Mouse (Mus musculus): ENCODE results near the gene Dennd6b. TPM values are rescaled to one million over a fixed set of nuclear protein-coding genes. Genes with fewer than 3 reads are reported as not detected.

The Dennd6b gene
- total RNA-seq, 2 experiments from 2014 or later = 7.9 to 9.0 TPM

DNA sequence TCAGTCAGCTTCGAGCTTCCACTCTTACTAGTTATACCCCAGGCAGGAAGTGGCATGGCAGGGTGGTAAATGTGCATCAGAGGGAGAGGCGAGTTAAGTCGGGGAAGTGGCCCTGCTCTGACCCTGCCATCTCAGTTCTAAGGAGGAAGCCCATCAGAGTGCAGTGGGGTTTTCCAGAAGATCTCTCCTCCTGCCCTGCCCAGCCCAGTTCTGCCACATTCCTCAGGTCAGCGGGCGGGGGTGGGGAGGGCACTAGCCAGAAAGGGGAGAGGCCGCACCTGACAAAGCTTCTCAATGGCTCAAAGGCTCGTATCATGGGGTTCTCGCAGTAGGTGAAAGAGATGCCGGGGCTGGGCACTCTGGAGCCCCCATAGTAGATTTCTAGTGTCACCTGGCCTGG lies 34.9 kb downstream of the Dennd6b start:
- DNase-seq (ENCODE audit: low spot score in 2 of 2) = no peak

DNA sequence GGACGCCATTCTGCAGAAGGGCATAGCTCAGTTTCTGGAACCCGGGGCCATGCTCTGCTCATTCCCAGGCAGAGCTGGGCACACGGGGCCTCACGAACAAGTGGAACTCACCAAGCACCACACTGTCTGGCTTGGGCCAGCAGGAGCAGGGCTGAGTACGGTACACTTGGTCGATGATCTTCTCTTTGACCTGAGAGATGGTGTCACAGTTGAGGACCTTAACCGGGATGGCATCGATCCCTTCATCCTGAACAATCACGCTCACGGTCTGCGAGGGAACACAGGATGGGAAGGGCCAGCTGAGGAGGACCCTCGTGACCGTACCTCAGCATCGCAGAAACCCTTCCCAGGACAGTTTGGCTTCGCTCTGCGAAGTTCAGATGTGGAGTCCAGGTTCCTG lies 37.8 kb downstream of the Dennd6b start:
- no peak for DNase-seq (ENCODE audit: low spot score in 2 of 2)

DNA sequence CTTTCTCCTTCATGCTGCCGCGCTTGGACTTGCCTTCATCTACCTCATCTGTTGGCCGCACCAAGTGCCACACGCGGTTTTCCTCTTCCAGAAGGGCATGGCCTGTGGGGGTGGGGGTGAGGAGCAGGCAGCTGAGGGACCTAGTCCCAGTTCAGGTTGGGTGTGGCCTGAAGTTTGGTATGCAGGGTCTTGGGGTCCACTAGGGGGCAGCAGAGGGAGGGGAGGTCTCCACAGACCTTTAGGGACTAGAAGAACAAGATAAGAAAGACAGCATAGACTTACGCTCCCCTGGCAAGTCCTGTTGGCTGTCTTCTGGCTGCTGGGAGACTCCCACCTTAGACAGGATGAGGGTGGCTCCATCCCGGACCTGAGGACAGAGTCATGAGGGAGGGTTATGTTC lies 38.3 kb downstream of the Dennd6b start:
- peak in 1 of 2 experiments; percentile 73 for DNase-seq (ENCODE audit: low spot score in 2 of 2)

DNA sequence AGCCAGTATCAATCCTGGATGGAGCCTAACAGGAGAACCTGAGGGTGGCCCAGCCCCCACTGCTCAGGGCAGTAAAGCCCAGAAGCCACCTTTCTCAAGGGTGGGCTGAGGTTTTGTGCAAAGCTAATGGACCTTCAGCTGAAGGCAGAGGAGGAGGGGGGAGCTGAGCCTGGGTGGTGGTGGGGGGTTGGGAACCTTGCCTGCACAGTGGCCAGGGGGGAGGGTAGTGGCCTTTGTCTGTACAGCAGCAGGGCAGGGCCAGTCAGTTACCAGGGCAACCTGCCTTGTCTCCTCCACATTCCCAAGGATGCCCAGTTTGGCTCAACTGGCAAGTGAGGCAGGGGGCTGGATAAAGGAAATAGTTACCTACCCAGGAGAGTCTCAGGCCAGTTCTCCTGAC lies 44.0 kb downstream of the Dennd6b start:
- no peak for DNase-seq (ENCODE audit: low spot score in 2 of 2)

DNA sequence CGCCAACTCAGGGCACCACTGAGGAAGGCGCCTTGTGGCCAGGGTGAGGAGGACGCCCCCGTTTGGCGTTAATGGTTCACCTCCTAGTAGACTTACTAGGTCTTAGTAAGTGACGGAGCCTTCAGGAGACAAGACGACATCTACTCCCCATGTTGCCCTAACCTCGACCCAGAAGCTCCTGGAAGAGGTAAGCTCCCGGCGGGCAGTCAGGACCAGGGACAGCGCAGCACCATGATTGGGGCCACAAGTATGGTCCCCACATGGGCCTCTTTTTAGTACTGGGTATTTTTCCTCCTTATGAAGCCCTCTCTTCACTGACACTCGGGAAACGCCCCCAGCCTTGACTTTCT lies 46.3 kb downstream of the Dennd6b start:
- no peak for DNase-seq (ENCODE audit: low spot score in 2 of 2)

DNA sequence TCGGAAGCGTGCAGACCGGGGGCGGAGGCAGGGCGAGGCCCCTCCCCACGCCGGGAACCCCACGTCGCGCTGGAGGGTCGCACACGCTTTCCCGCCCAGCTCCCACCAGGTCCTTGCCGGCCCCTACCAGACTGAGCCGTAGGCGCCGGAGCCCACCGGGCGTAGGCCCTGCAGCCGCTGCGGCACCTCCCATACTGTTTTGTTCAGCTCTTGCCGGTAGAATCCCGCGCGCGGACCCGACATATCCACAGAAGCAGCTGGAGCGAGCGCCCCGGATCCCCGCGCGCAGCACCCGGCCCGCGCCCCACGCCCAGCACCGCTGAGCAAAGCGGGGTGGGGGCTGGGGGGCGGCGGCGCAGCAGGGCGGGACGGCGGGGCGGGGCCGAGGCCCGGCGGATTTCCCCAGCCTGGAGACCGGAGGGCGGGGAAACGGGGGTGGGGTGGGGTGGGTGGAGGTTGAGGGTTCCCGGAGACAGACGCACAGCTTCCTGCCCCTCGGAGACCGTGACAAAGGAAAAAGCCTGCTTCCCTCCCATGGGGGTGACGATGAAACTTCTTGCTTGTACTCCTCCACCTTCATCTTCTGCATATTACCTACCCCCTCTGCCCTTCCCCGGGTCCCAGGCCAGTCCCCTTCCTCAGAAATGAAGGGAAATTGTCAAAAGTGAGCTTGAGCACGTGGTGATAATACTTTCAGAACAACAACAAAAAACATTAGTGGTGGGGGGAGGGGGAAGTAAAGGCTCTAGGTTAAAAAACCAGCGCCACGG lies 46.8 kb downstream of the Dennd6b start, which contains the start of gene Mapk11:
TSS of gene Mapk11 (minus strand) at position 358 of the 770 bp plus-strand sequence.
- DNase-seq (ENCODE audit: low spot score in 2 of 2) = no peak

DNA sequence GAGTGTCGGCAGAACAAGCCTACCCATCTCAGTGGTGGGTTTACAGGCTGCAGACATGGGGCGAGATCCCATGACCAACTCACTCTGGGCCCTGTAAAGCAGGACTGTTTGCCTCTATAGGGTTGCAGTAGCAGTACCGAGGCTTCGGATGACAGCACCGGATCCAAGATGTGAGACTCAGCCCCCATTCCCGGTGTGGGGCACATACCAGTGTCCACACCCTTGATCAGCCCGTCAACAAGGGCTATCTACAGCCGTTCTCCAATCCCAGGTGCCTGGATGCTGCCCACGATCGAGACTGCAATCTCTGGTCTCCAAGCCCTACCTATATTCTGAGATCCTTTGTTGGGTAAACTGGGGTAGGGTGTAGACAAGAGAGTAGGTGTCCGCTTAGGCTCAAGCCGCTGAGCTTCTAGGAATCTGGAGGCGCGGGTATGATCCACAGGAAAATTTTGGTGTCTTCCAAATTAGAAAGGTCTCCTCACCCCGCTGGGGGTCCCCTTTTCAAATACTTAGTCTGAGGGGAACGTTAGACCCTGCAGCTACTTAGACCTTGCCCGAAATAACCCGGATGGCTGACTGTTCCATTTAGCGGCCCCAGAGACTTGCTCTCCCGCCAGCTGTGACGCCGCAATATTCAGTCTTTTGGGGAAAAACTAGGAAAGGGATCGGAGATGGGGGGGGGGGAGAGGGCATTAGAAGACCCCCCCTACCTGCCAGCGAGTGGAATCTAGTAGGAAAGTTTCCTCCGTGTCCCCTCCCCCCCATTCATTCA lies 47.6 kb downstream of the Dennd6b start:
- DNase-seq (ENCODE audit: low spot score in 2 of 2) = no peak

DNA sequence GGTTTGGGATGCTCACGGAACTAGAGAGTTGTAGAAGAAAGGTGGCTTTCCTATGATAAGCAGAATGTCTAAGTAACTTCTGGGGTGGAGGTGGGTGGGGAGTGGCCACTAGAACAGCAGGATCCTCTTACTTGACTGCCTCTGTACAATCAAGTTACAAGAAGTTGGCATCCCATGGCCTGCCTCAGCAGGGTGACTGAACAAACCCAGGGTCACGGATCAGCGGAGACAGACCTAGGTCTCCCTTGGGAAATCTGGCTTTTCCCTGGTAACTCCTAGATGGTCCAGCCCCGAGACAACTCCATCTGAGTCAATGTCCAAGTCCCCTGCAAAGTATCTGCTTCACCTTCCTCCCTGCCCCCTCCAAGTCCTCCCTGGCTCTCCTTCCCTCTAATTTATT lies 48.4 kb downstream of the Dennd6b start:
- DNase-seq (ENCODE audit: low spot score in 2 of 2) = no peak

DNA sequence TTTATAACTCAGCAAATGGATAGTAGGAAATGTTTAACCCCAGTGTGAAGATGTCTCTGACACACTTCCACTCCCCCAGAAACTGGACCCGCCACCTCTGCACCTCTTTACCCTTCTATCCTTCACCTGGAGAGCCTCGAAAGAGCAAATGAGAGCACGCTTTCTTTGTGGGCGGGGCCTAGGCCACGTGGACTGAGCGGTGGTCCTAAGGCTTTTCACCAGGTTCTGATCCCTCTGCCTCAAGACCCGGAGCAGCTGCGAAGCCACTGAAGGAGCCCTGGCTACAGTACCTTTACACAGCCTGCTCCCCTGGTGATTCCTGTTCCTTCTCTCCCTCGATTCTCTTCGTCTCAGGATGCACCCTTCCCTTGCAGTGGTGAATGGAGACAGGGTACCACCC lies 48.8 kb downstream of the Dennd6b start:
- DNase-seq (ENCODE audit: low spot score in 2 of 2) = no peak

DNA sequence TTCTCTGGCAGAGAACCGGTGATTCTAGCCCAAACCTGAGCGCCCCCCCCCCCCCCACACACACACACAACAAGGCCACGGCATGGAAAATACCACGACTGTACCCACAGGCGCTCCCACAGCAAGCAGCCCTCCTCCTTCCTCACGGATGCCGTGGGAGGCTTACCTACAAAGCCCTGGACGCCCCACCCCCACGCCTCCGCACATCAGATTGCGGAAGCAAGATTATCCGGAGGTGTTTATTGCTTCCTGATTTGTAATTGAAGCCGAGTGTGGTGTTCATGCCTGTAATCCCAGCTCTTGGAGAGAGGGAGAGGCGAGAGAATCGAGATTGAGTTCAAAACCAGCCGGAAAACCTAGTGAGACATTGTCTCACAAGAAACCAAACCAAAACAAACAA lies 49.3 kb downstream of the Dennd6b start:
- DNase-seq (ENCODE audit: low spot score in 2 of 2) = no peak

DNA sequence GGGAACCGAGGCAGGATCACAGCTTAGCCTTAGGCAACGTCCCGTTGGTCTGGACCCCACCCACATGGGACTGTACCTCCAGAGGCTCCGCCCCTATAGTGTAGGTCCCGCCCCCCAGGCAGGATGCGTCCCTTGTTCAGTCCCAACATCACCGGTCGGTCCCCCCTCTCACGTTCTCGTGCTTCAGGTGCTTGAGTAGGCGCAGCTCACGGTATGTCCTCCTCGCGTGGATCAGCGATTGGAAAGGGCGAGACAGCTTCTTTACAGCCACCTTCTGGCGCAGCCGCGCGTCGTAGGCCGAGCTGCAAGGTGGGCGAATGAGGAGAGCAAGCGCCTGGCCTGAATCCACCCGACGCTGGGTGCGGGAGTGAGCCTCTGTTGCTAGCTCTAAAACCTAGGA lies 49.8 kb downstream of the Dennd6b start:
- DNase-seq (ENCODE audit: low spot score in 2 of 2) = no peak

DNA sequence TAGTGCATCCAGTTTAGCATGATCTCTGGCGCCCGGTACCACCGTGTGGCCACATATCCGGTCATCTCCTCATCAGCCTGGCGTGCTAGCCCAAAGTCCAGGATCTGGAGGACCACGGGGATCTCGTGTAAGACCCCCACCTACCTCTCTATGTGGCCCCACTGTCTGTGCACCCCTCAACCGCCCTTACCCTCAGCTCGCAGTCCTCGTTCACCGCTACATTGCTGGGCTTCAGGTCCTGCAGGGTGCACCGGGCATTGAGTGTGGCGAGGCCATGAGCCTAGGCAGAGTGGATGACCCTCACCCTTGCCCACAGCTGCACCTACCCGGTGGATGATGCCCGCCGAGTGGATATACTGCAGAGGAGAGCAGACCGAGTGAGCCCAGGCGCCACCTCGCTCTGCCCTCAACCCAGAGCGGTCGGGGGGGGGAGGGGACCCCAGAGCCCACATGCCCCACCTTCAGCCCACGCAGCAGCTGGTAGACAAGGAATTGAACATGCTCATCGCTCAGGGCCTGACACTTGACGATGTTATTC lies 50.4 kb downstream of the Dennd6b start:
- no peak for DNase-seq (ENCODE audit: low spot score in 2 of 2)

DNA sequence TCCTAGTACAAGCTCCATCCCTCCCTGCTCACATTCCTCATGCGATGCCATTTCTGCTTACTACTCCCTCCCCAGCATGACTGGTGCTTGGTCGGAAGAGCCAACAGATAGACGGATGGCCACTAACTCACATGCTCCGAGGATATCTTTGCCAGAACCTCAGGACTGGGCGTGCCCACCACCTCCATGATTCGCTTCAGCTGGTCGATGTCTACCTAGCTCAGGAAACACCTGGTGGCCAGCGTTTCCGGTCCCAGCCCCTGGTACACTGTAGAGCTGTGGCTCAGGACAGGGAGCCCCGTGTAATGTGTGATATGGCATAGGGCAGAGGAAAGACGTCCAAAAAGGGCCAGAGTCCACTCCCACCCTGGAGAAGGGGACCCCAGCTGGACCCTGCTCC lies 51.3 kb downstream of the Dennd6b start:
- no peak for DNase-seq (ENCODE audit: low spot score in 2 of 2)

DNA sequence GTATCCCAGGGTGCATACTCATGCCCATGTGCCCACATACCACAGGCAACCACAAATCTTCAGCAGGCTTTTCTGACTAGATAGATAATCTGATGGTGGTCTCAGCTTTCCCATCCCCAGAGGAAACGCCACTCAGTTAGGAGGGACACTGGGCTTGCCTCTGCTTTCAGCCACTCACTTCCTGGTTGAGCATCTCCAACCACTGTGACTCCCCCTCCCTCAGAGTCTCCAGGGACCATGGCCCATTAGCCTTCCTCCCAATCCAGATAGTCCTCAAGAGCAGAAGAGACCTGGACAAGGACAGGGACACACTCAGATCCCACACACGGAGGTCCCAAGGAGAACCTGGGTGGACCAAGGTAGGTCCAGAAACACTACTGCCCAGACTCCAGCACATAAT lies 53.2 kb downstream of the Dennd6b start:
- DNase-seq (ENCODE audit: low spot score in 2 of 2) = no peak

DNA sequence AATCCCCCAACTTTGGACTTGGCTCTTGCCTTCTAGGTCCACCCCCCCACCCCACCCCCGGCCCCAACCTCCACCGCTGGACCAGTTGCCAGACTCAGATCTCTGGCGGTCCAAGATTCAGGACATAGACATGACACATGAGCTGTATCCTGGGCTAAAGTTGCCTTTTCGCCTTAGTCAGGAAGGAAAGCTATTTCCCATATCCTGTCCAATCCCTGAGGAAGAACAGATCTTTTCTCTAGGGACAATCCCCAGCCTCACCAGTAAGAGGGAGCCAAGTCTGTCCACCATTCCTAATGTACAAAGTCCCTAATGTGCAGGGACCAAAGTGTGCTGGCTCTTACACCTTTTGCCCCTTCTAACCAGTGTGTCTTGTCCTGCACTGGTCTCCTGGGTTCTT lies 54.4 kb downstream of the Dennd6b start:
- DNase-seq (ENCODE audit: low spot score in 2 of 2) = no peak

DNA sequence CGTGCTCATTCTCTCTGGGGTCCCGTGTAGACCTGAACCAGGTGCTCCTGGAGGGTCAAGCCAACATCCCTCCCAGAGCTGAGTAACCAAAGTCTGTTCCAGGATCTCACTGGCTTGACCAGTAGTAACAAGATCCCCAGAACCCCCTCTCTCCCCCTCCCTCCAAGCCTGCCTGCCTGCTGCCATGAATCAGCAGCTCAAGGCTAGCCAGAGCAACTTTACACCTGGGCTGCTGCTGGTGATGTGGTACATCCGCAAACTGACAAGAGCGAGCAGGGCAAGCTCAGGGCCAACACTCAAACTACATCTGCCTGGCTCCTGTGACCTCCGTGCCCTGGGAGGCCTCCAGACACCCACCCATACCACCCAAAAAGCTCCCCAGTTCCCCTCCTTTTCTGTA lies 54.9 kb downstream of the Dennd6b start:
- no peak for DNase-seq (ENCODE audit: low spot score in 2 of 2)

DNA sequence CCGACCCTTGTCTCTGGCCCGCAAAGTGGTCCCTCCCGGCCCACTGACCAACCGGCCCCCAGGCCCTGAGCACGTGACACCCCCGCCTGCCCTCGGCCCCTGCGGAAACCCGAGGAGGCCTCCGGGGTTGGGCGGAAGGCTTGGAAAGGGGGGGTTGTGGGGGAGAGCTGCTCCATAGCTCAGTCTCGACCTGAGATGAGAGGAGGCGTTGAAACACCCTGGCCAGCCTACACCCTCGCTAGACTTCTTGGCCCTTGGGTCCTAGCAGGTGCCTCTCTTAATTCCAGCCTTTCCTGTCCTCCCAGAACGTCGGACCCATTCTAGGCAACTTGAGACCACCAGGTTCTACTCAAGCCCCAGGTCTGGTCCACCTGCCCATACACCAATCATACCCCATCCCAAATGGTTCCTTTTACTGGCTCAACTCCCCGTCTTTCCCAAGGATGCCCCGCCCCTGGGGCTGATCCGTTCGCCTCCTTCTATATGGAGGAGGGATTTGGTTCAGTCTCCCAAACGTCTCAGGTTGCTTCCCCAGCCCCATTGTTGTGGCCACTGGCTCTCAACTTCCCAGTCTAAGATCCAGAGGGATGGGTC lies 55.5 kb downstream of the Dennd6b start, which contains the start of gene Mapk12:
TSS of gene Mapk12 (minus strand) at position 45 of the 594 bp plus-strand sequence.
- DNase-seq (ENCODE audit: low spot score in 2 of 2) = peak in 1 of 2 experiments; percentile 62

DNA sequence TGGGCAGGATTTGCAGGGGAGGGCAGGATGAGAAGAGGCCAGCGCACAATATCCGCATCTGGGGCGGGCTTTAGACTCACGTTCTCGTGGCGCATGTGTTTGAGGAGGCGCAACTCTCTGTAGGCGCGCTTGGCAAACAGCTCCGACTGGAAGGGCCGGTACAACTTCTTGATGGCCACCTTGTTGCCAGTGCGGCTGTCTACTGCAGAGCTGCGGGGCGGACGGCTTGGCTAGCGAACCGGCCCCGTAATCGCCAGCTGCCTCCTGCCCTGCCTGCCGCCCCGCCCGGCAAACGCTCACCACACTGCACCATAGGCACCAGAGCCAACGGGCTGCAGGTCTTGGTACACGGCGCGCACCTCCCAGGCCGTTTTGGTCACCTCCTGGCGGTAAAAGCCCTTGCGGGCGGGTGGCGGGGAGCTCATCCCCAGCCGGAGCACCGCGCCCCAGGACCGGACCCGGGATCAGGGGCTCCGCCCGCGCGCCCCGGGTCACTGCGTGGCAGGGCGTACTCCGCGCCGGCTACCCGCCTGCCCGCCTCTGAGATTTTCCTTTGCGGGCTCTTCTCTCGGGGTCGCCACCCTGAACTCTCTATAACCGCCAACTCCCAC lies 56.1 kb downstream of the Dennd6b start:
- peak in 1 of 2 experiments; percentile 57 for DNase-seq (ENCODE audit: low spot score in 2 of 2)

DNA sequence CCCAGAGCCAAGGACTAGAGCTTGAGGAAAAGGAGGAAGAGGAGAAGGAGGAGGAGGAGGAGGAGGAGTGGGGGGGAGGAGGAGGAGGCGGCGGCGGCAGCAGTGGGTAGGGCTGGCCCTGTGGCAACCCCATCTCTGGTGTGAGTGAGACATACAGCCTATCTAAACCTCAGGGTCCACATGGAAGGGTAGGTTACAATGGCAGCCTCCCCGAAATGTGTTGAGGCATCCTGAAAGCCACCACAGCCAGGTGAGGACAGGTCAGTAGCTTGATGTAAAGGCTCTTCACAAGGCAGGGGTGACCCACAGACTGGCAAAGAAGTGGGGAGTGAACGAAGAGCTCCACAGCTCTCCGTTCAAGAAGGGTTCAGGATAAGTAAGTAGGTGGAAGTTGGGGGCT lies 57.8 kb downstream of the Dennd6b start:
- DNase-seq (ENCODE audit: low spot score in 2 of 2) = no peak

DNA sequence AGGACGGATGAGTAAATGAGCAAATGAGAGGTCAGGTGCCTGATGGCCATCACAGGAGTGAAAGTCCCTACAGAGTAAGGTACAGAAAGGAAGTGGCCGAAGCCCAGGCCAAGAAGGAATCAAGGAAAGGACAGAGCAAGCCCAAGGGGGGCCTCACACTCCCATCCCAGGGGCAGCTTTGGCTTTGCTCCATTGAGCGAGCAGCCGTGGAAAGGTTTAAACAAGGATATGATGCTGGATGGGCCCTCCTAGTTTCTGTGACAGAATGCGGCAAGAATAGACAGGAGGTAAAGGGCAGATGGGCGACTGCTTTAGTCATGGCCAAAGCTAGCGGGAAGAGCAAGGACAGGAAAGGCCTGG lies 58.3 kb downstream of the Dennd6b start:
- DNase-seq (ENCODE audit: low spot score in 2 of 2) = no peak

DNA sequence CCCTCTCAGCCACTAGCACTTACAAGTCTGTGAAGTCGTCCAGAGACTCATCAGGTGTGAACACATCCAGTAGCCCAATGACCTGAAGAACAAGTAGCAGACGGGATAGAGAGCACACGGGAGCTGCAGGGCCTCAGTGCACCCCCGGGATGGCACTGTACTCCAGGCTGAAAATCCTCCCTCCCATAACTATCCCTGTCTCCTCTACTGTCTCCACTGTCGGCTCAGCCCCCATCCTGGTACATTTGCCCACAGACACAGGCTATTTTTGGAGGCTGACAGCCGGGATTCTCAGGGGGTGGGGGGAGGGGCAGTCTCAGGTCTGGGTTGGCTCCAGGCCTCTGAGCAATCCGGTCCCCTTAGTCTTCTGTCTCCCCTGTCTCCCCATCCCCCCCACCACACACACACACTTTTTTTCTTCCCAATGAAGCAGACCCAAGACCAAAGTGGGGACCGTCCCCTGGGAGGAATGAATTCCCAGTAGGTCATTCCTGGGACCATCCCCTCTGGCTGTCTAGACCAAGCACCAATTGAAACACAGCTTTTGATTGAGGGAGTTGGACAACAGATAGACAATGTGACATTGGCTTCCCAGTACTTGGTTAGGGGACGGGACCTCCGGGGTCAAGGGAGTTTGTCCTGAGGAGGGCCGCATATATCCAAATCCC lies 58.8 kb downstream of the Dennd6b start:
- no peak for DNase-seq (ENCODE audit: low spot score in 2 of 2)
